Mouse (Mus musculus): ENCODE data around the gene Krtap14.

- no peak for TF ChIP-seq GATA1 (IDR thresholded peaks at IDR 0.05; ENCODE audit: low read length)
- TF ChIP-seq TAL1 (IDR thresholded peaks at IDR 0.05; ENCODE audit: low read length), result no peak
Observed at GRCm38 (mm10) chr16:88823736-88824135, 2.2 kb downstream of the Krtap14 start.
